Mouse (Mus musculus) erythroblast, adult 5-6 weeks (primary cell): ENCODE data around the gene Susd1. TPM values are rescaled to one million over a fixed set of nuclear protein-coding genes. Genes with fewer than 3 reads are reported as not detected.

ENCODE experiments used
- ATAC-seq: replicated peaks from 2 replicates; pipeline ENCODE4 v1.8.0; 2016; ENCODE audit warnings: moderate number of reproducible peaks, mild to moderate bottlenecking, moderate TSS enrichment, inconsistent platforms; ENCODE audit not compliant: poor library complexity, low FRiP score, severe bottlenecking
- total RNA-seq, 2 experiments: library from RNA; stranded (forward) in 1 of 2; stranded (reverse) in 1 of 2; fragments of 150-400 nt in 1 of 2; fragments of 200-764, 138-1000 nt in 1 of 2; gene quantifications; 2 replicates each; pipeline versions ENCODE4 v1.2.3 to v1.2.4; 2015 to 2017; ENCODE audit warnings: low replicate concordance in 2 of 2

Susd1 gene
- total RNA-seq, 2 experiments from 2014 or later = 19.4 to 23.5 TPM

DNA sequence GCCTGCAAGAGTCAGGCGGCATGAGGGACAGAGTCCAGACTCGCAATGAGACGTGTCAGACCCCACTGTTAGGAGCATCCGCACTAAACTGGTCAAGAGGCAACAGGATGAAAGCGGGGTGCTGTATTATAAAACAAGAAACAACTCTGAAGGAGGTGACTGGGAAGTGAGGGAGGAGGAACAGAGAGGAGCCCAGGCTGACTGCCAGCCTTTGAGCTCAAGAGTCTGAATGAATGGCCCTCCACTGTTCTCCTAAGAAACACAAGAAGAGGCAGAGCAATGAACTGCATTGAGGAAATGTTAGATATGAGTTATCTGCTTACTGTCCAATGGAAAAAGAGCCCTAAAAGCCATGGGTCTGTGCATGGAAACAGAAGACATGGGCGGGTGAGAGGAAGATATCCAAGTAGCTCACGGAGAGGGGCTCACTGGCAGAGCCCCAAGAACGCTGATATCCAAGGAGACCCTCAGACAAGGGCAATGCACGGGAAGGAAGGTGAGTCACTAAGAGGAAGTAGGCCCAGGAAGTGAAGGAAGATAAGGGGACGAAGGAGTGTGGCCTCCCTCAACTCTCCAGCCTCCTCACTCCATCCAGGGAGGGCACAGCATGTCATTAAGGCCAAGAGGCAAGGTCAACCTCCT is 53.1 kb downstream of the Susd1 start:
- ATAC-seq = no peak

DNA sequence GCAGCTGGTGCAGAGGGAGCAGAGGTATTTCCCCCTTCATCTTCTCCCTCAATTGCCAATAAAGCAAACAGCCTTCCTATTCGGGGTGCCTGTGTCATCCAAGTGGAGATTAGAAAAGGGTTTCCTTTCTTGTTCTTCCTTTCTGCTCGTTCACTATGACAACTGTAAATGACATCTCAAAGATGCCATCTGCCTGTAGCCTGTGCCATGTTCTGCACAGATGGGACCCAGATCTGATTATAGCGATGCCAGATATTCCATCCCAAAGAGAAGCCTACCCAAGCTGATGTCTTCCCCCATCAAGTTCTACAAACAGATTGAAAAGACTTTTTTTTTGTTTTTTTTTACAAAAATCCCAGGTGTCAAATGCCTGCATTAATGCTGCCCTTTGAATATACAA is 54.6 kb downstream of the Susd1 start:
- ATAC-seq = no peak

DNA sequence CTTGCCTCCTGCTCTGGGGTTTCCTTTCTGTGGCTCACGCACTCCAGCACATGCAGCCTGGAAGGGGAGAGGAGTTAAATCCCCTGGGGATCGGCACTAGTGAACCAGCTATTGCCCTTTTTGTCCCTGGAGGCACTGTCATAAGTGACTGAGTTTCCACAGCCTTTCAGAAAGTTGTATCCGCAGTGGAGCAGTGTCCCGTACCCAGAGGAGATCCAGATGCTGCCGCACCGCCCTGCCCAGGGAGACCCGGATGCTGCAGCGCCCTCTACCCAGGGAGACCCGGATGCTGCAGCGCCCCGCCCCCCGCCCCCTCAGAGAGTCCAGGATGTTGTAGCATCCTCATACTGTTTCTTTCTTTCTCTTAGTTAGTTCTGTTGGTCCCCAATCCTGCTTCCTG is 56.3 kb downstream of the Susd1 start:
- no peak for ATAC-seq

DNA sequence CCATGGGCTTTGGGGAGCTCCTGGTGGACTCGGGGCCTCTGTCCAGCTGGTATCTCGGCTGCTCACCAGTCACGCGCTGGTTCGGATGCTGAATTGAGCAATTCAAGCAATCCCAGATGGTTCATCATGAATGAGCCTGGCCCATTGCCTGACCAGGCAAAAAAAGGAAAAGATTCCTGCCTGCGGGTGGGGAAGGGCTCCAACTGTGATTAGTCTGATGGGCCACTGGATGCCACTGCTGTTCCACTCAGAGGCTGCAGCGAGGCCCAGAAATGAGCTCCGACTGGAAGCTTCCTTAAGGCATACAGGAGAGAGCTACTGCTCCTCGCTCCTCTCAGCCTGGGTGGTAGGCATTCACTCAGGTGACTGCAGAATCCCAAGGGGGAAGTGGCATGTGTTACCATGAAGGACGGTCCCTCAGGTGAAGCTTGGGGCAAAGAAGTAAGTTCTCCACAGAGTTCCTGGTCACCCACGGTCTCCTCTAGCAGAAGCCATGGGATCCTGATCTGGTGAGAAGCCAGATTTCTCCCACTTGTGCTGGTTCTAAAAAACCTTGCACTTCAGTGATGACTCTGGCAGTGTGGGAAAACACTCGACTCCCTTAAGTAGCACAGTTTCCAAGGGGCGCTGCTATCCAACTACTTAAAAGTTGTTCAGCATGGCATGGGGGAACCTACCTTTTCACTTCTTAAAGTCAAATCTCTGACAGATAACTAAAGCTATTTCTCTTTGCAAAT is 57.3 kb downstream of the Susd1 start:
- ATAC-seq = no peak

DNA sequence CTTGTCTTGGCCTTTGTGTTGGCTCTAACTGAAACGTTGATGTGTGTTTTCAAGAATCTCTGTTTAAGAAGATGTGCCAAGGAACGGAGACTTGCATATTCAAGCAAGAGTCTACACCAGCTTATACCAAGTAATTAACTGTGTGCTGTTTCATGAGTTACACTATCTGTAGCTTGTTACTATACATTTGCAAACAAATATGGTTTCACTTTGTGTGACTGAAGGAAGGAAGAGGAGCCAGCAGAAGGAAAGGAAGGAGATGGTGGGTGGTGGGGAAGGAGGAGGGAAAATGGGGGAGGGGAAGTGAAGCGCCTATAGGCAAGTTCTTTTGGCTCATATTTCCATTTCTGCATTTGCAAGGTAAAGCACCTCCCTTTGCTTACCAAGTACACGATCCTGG is 58.0 kb downstream of the Susd1 start:
- ATAC-seq = no peak

DNA sequence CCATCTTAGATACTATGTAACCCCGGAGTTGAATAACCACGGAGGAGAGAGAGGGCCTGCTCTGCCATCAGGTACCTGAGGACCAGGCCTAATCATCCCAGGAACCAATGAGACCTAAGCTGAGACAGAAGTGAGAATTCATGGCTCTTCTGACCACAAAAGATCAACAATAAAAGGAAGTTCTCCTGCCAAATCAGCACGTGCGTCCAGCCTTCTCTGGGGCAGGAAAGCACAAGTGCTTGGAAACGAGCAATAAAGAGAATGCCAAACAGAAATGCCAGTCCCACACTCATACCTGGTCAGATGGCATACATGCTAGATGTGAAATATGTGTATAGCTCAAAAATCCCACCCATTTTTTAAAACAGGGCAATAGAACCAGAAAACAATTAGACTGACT is 58.6 kb downstream of the Susd1 start:
- ATAC-seq = no peak

DNA sequence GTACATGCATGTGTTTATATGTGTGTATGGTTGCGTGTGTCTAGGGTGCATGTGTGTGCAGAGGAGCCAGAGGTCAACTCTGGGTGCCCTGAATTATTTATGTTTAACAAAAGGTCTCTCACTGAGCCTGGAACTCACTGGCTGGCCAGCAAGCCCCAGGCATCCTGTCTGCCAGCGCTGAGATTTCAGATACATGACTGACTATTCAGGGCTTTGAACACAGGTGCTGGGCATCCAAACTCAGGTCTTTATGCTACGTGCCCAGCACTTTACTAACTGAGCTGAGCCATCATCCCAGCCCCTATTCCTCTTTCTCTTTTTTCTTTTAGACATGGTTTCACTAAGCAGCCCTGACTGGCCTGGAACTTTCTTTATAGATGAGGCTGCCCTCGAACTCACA is 59.8 kb downstream of the Susd1 start:
- no peak for ATAC-seq

DNA sequence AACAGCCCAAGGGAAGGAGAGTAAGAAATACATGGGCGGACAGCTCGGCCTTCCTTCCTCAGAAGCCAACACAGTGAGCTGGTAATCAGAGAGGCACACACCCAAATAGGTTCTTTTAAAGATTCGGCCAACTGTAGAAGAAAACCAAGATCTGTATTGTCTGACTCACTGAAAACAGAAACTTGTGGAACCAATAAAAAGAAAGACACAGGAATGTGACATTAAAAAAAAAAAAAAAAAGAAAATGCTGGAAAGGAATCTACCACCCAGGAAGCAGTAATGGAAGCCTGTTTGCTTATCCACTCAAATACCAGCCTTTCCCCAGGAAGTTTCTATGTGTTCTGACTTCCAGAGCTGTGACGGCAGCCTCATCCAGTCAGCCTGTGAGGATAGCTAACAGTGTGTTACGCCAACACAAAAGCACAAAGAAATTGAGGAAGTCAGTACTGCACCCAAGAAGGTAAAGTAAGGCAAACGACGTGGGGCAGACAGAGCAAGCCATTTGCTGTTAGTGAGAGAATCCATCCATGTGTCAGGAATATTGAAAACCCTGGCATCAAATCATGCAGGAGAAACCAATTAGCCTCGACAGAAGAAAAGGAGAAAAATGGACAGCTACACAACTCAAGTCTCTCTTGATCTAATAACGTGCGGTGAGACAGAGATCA is 64.0 kb downstream of the Susd1 start:
- no peak for ATAC-seq

DNA sequence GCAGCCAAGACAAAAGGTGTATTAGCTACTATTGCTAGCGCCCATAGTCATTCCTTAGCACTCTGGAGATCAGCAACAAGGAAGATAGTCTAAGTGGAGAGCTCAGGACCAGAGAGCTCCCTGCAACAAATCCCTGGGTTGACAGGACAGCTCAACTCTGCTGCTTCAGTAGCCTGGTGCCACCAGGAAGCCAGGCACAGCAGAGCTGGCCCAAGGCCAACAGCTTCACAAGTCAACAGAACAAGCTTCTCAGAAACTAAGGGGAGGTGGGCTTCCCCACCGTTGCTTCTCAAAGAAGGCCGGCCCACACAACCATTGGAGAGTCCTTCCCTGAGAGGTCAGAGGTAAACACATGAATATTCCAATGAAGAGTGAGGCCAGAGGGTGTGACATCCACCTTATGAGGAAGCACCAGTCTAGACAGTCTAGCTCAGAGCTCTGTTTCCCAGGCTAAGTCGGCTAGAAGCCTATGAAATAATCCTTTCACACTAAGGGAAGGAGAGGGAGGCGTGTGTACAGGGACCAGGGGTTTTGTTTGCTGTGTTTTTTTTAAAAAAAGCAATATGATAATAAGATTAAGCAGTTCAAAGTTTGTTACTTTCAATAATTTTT is 65.8 kb downstream of the Susd1 start:
- ATAC-seq = peak; percentile 33; the same call in 1 of the 2 replicates

DNA sequence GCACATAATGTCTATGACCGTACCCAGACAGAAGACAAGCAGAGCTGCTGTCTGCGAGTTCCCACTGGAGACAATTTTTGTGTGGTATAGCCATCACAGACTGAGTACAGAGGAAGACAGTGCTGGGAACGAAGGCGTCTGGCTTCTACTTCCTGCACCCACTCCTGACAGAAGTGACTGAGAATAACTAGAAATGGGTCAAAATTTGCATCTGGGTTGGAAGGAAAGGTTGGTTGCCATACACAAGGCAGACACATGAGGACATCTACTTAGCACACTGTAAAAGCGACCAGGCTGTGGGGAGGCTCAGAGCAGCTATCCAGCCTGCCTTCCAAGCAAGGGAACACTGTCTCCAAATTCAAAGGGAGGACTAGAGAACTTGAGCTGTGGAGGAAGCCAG is 66.5 kb downstream of the Susd1 start:
- no peak for ATAC-seq

DNA sequence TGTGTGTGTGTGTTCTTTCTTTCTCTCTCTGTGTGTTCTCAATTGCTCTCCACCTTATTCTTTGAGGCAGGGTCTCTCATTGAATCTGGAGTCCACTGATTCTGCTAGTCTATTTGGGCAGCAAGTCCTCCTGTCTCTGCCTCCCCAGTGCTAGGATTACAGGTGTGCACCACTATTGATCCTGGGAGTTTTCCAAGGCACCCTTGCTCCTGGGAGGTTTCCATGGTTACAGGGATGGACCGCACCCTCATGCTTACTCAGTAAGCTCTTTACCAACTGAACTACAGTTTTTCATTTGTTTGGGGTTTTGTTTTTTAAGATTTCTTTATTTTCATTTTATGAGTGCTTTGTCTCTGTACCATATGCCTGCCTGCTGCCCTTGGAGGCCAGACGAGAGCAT is 68.5 kb downstream of the Susd1 start:
- no peak for ATAC-seq

DNA sequence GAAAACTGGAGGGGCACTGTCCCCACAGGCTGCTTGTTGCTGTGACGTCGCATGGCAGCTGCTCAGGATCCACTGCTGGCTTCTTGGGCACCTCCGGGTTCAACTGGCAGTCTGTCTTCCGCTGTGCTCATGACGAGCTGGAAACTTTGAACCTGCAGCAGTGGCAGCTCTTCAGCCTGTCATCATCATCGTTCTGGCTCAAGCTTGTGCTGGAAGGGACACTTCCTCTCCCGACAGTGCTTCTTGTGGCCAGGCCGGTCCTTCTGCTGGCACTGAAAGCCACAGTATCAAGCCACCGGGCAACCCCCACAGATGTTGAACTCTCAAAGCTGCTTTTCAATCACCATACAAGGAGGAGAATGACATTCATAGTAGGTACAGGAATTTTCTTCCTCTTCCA is 70.3 kb downstream of the Susd1 start:
- ATAC-seq = no peak

DNA sequence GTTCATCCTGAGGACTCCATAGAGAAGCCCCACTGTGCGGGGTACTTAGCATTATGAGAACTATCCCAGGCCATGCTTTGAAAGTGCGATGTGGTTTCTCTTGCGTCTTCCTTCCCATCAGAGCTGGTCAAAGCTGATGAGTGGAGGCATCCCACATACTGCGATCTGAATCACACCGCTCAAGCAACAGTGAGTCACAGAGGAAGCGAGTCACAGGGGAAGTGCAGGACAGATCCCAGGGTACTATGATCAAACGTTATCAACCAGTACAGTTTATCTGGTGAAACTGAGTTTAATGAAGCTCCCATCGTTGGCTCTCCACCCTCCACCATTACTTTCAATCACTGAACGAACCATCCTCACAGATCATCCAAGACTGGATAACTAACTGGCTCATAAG is 72.2 kb downstream of the Susd1 start:
- ATAC-seq = no peak

DNA sequence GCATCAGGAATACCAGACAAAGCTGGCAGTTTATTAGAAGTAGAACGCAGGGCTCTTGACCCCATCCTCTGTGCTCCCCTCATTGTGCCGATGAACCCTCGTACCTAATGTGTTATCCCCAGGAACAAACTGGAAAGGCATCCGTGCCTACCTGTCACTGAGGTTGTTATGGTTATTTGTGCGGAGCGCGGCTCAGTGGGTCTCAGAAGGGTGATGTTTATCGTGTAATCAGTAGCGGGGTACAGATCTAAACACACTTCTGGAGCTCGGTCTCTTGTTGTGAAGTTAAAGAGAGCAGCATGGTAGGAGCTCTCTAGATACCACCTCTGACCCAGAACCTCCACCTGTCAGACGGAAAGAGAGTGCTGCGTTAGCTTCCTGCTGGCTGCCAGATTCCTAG is 72.9 kb downstream of the Susd1 start:
- ATAC-seq = no peak

DNA sequence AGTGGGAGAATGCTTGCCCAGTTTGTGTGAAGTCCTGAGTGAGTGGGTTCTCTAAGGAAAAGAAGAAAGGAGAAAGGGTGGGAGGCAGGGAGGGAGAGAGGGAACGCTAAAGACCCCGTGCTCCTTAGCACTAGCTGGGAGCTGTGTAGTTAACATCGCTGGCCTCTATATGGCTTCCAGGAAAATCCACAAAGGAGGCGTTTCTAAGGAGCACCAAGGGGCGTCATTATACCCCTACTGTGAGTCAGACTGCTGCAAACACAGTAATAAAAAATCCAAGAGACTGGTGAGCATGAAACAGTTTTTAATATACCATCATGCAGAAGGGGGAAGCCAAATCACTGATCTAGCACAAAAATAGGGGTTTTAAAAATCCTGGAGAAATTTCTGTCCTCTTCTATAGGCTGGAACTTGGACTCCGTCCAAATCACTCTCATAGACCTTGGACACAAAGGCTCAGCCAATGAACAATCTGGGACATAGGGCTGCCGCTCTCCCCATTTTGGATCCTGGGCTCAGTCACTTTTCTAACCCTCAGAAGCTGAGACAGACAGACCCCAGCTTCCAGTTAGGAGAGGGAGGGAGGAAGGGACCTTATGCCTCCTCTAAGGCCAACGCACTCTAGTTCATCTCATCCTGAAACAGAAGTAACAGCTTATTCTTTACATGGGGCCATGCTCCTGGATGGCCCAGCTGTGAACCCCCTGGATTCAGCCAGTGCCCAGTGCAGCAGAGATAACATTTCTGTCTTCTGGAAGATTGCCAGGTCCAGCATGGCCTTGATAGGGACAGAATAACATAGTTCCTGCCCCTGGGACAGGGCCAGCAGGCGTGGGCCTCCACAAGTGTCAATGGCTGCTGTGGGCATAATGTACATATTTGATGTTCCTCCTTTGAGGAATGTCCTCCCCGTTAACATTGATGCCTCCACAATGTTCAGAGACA is 73.9 kb downstream of the Susd1 start:
- no peak for ATAC-seq

DNA sequence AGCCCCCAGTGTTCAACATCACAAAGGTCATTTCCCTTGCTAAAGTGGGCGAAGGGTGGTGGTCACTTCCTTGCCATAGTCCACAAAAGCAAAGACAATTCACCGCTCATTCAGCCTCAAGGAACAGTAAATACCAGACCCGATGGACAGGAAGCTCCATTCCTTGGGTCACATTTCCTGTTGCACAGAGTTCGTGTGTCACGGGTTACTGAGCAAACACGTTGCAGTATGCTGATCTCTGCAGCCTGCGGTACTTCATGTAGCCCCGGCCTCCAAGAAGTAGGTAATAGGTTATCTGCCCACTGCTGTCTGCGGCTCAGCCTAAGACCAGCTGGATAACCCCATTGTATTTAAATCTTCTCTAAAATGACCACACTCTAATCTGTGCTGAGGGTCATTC is 75.4 kb downstream of the Susd1 start:
- ATAC-seq = no peak

DNA sequence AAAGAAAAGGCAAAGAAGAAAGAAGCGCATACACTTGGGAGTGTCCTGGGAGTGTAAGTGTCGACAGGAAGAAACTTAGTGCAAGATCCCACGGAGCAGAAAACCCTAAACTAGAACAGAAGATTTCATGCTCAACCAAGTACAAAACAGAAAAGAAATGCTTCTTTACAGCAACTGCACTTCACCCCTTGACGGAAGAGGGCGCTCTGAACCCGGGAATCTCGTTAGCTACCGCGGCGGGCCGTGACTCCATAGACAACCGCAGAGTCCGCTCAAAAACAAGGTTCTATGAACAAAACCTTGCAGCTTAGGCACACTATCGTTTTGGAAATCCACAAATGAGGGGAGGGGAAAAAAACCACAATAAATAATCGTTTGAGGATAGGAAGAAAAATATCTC is 77.7 kb downstream of the Susd1 start:
- ATAC-seq = peak; percentile 91

DNA sequence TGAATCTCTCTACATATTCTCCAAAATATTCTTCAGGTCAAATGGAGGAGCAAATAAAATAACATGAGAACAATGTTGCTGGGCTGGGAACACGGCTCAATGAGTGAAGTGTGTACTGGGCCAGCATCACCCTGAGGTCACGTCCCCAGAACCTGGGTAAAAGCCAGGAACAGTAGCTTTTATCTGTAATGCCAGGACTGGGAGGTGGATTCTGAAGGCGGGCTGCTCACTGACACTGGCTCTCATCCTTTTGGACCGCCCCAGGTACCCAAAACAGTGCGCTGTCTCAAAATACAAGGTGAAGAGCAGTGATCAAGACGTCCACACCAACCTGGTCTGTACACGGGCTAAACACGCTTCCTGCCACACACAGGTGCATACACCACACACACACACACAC is 78.5 kb downstream of the Susd1 start:
- peak; percentile 54 for ATAC-seq

DNA sequence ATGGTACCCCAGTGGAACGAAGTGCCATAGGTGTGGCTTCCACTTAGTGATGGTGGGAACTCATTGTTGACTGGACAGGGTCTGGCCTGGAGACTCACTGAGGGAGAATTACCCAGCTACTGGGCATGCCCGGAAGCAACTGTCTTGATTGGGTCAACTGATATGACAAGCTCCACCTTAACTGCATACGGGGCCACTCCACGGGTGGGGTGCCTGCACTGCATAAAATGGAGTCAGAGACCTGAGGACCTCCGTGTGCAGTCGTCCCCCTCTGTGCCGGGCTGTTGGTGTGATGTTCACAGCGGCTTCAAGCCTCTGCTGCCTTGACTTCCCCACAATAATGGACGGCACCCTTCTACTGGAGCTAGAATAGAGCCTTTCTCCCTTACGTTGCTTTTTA is 79.5 kb downstream of the Susd1 start:
- 0 out of 2 replicates have a peak, but pooled peaks have one; percentile 18 for ATAC-seq

DNA sequence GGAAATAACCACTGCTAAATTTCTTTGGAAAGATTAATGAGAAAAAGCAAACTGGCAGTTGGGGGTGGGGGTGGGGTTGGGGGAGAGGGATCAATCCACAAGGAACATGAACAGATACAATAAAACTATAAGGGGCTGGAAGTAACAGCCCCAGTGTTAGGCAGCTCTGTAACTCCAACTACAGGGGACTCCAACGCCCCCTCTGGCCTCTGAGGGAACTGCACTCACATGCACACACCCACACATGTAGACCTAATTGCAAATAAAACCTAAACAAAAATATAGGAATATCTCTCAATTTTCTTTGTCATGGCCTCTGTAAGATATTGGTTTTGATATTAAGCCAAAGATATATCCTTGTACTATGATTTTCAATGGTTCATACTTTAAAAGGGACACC is 83.0 kb downstream of the Susd1 start:
- ATAC-seq = no peak
